Mouse (Mus musculus) forelimb bud, embryonic 11.5 days (tissue): ENCODE data around the gene Aldh1l1.

Source experiments
- DNase-seq: peaks from one replicate; pipeline ENCODE4 v3.0.0-alpha.2; 2012; ENCODE audit warnings: low read depth, low spot score

Aldh1l1 gene

GRCm38 (mm10) chr6:90506673-90507311 is 20.6 kb downstream of the Aldh1l1 start:
- no peak for DNase-seq

- DNase-seq: no peak
Measured at GRCm38 (mm10) chr6:90507443-90507842, 21.2 kb downstream of the Aldh1l1 start.

- peak; percentile 35 for DNase-seq
Measured at GRCm38 (mm10) chr6:90508197-90508624, 22.0 kb downstream of the Aldh1l1 start.

- DNase-seq: no peak
Measured at GRCm38 (mm10) chr6:90509085-90509484, 22.9 kb downstream of the Aldh1l1 start.

GRCm38 (mm10) chr6:90512416-90512815 is 26.2 kb downstream of the Aldh1l1 start:
- no peak for DNase-seq

GRCm38 (mm10) chr6:90513074-90513856 is 27.0 kb downstream of the Aldh1l1 start:
- DNase-seq: no peak

- DNase-seq: no peak
Measured at GRCm38 (mm10) chr6:90514369-90514768, 28.1 kb downstream of the Aldh1l1 start.

GRCm38 (mm10) chr6:90514883-90515405 is 28.7 kb downstream of the Aldh1l1 start:
- peak; percentile 73 for DNase-seq

- no peak for DNase-seq
Measured at GRCm38 (mm10) chr6:90518892-90519291, 32.7 kb downstream of the Aldh1l1 start.

GRCm38 (mm10) chr6:90519375-90519774 is 33.1 kb downstream of the Aldh1l1 start:
- DNase-seq: no peak

- no peak for DNase-seq
Measured at GRCm38 (mm10) chr6:90526406-90526805, 40.2 kb downstream of the Aldh1l1 start.

- no peak for DNase-seq
Measured at GRCm38 (mm10) chr6:90529461-90530046, 43.3 kb downstream of the Aldh1l1 start.

GRCm38 (mm10) chr6:90532575-90533190 is 46.5 kb downstream of the Aldh1l1 start:
- DNase-seq: no peak

GRCm38 (mm10) chr6:90533505-90533904 is 47.3 kb downstream of the Aldh1l1 start:
- no peak for DNase-seq

- DNase-seq: no peak
Measured at GRCm38 (mm10) chr6:90534701-90535475, 48.7 kb downstream of the Aldh1l1 start.

- no peak for DNase-seq
Measured at GRCm38 (mm10) chr6:90536824-90537223, 50.6 kb downstream of the Aldh1l1 start.

GRCm38 (mm10) chr6:90537941-90538340 is 51.7 kb downstream of the Aldh1l1 start:
- DNase-seq: peak; percentile 65

- no peak for DNase-seq
Measured at GRCm38 (mm10) chr6:90539271-90539670, 53.0 kb downstream of the Aldh1l1 start.

- no peak for DNase-seq
Measured at GRCm38 (mm10) chr6:90540520-90540919, 54.3 kb downstream of the Aldh1l1 start.

- DNase-seq: no peak
Measured at GRCm38 (mm10) chr6:90541367-90541772, 55.1 kb downstream of the Aldh1l1 start.

- no peak for DNase-seq
Measured at GRCm38 (mm10) chr6:90544433-90544832, 58.2 kb downstream of the Aldh1l1 start.
